15 mouse cellular contexts compared by ENCODE assay signal in the genomic region with DNA sequence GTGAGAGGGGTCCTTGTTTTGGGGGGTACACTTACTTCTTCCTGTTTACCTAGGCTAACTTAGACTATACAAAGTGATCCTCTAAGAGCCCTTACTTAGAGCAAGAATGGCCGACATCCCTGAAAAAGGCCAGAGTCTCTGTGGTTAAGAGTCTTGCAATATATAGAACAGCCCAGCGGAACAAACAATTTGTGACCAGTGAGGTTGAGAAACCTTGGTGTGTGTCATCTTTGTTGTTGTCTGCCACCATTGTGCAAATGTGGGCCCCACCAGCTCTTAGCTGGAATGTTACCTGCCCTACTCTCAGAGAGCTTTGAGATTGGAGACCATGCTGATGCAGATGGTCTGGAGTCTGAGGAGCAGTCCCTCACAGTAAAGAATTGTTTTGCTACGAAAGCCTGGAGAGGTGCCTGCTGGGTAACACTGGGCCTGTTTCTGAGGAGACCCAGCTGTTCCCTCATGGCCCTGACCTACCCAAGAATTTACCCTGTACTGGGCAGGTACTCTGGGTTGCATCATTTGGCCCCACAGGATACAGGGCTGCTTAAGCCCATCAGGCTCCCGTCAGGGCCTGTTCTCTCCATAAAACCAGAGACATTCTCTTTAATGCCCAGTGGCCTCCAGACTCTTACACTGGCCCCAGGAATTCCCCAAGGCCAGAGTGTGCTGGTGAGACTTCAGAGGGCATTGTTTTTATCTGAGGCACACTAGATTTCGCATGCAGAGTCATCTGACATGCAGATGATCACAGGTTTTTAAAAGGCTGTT. TPM values are rescaled to one million over a fixed set of nuclear protein-coding genes. Genes with fewer than 3 reads are reported as not detected.
DNase-seq lines count a peak whose midpoint lies in the region; ATAC-seq and TF ChIP-seq lines count a peak whose summit lies in the region.
"Had no signal": no experiment of that assay in that cellular context is flagged by ENCODE, and none has a peak within 500 bp of the region (broad histone marks: within the 10 kb centered on the region; RNA-seq: fewer than 3 reads in every experiment).

No protein-coding gene starts in this region.

- no peaks in the 10 kb centered on the region for H3K9me3 ChIP-seq in forebrain, postnatal 0 days (ENCODE audit: low read length)
- H3K9me3 ChIP-seq in forebrain, embryonic 11.5 days (ENCODE audit: control insufficient read depth, low read length), result no peaks in the 10 kb centered on the region
- H3K9me3 ChIP-seq: limb, embryonic 15.5 days; neural tube, embryonic 12.5 days had no signal

- no peak overlapping the region for H3K9ac ChIP-seq in forebrain, postnatal 0 days
- H3K9ac ChIP-seq in forebrain, embryonic 11.5 days (ENCODE audit: low read length), result no peak overlapping the region
- H3K9ac ChIP-seq: limb, embryonic 15.5 days; neural tube, embryonic 12.5 days had no signal

- no peak overlapping the region for H3K4me2 ChIP-seq in forebrain, postnatal 0 days (ENCODE audit: low read depth)
- H3K4me2 ChIP-seq in forebrain, embryonic 11.5 days (ENCODE audit: low read depth, low read length, severe bottlenecking), result no peak overlapping the region
- H3K4me2 ChIP-seq: limb, embryonic 15.5 days; neural tube, embryonic 12.5 days had no signal

- H3K27ac ChIP-seq in forebrain, postnatal 0 days (ENCODE audit: low read depth, low read length), result no peak overlapping the region
- no peak overlapping the region for H3K27ac ChIP-seq in forebrain, embryonic 11.5 days (ENCODE audit: low read depth, low read length)
- H3K27ac ChIP-seq: heart, adult 2 months; left cerebral cortex, adult 2 months; limb, embryonic 15.5 days; neural tube, embryonic 12.5 days had no signal

- 65% methylated on average over 5 of the region's 5 CpGs for WGBS in forebrain, postnatal 0 days
- WGBS in forebrain, embryonic 11.5 days, result 76% methylated on average over 5 of the region's 5 CpGs

- H3K4me3 ChIP-seq in forebrain, postnatal 0 days (ENCODE audit: low read depth, low read length), result no peak overlapping the region
- H3K4me3 ChIP-seq in forebrain, embryonic 11.5 days (ENCODE audit: low read depth, low read length), result no peak overlapping the region
- H3K4me3 ChIP-seq: heart, adult 2 months; left cerebral cortex, adult 2 months; limb, embryonic 15.5 days; neural tube, embryonic 12.5 days had no signal

- ATAC-seq in forebrain, postnatal 0 days, result peak; percentile 23; the same call in 1 of the 2 replicates
- no peak for ATAC-seq in forebrain, embryonic 11.5 days (replicated peaks; ENCODE audit: low FRiP score)
- peak; percentile 63 for ATAC-seq in megakaryocyte progenitor cell, adult 5-6 weeks (replicated peaks; ENCODE audit: poor library complexity)
- ATAC-seq: inflammation-experienced regulatory T-cells, adult 6 months had no signal

- no peak for TF ChIP-seq CTCF in forebrain, postnatal 0 days (IDR thresholded peaks at IDR 0.05; ENCODE audit: low read depth)

- DNase-seq in forebrain, postnatal 0 days, result no peak
- DNase-seq in forebrain, embryonic 11.5 days (ENCODE audit: low spot score), result no peak
- DNase-seq in lung, postnatal 10 days, result peak; percentile 22
- DNase-seq in lung, postnatal 14 days, result no peak
- peak; percentile 72 for DNase-seq in adrenal gland, postnatal 14 days
- DNase-seq in kidney, postnatal 25 days, result no peak
- DNase-seq: heart, adult 2 months; heart, postnatal 36 days; right cerebral cortex, adult 18-20 months; thymus, adult 2 months had no signal

- H3K4me1 ChIP-seq in forebrain, postnatal 0 days (ENCODE audit: insufficient read depth), result 0 out of 2 replicates have a peak, but pooled peaks cover 4% of the 10 kb centered on the region
- peaks cover 51% of the 10 kb centered on the region for H3K4me1 ChIP-seq in forebrain, embryonic 11.5 days (replicated peaks; ENCODE audit: control insufficient read depth, insufficient read depth, low read length)

- no peaks in the 10 kb centered on the region for H3K27me3 ChIP-seq in forebrain, postnatal 0 days (ENCODE audit: insufficient read depth, low read length)
- H3K27me3 ChIP-seq in forebrain, embryonic 11.5 days (ENCODE audit: control insufficient read depth, insufficient read depth, low read length), result no peaks in the 10 kb centered on the region
- H3K27me3 ChIP-seq: limb, embryonic 15.5 days; neural tube, embryonic 12.5 days had no signal

- H3K36me3 ChIP-seq in forebrain, postnatal 0 days (ENCODE audit: insufficient read depth), result peaks cover 39% of the 10 kb centered on the region
- peaks cover 18% of the 10 kb centered on the region; the same call in 1 of the 2 replicates for H3K36me3 ChIP-seq in forebrain, embryonic 11.5 days (ENCODE audit: control insufficient read depth, insufficient read depth, low read length)

RNA-seq across cellular contexts. Expression of gene Tle3, which starts 19.6 kb away (rescaled TPM):
- total RNA-seq in forebrain, postnatal 0 days (2014; rRNA removed), result 63.3 and 66.3 TPM in 2 replicates
- polyA plus RNA-seq in forebrain, postnatal 0 days (2015; fragmentation: Nextera tagmentation; extraction: Ambion mirVana), result 16.3 and 21.1 TPM in 2 replicates
- polyA plus RNA-seq in forebrain, embryonic 11.5 days (2014; fragmentation: Nextera tagmentation; extraction: Ambion mirVana), result 57.8 and 58.2 TPM in 2 replicates
- 98.9 and 107 TPM in 2 replicates for total RNA-seq in adrenal gland, postnatal 14 days (2021)
- 65.2 and 66.2 TPM in 2 replicates for total RNA-seq in megakaryocyte progenitor cell, adult 5-6 weeks (2015)
- 48.0 and 50.5 TPM in 2 replicates for total RNA-seq in megakaryocyte progenitor cell, adult 5-6 weeks (2017)

Comparison
In these comparisons a context has a peak if more than half of its experiments do, and no peak if none do; other contexts are left out.
1. DNase-seq: peak in lung, postnatal 10 days (single experiment) and adrenal gland, postnatal 14 days (single experiment); none in forebrain, postnatal 0 days (single experiment), forebrain, embryonic 11.5 days (single experiment), lung, postnatal 14 days (single experiment) and kidney, postnatal 25 days (0 of 2).